In genomic region chr7:15954978-15955443, GRCm38 (mm10) we compare ENCODE assay signal across 8 mouse cellular contexts. TPM values are rescaled to one million over a fixed set of nuclear protein-coding genes. Genes with fewer than 3 reads are reported as not detected.
DNase-seq lines count a peak whose midpoint lies in the region; ATAC-seq and TF ChIP-seq lines count a peak whose summit lies in the region.

No protein-coding gene starts in this region.

- no peaks in the 10 kb centered on the region for H3K36me3 ChIP-seq in kidney, adult 2 months (ENCODE audit: control insufficient read depth, insufficient read depth, low read length)
- H3K36me3 ChIP-seq in lung, embryonic 15.5 days: peaks cover 86% of the 10 kb centered on the region

- no peaks in the 10 kb centered on the region for H3K4me1 ChIP-seq in kidney, adult 2 months (ENCODE audit: control insufficient read depth, insufficient read depth, low read length)
- H3K4me1 ChIP-seq in lung, embryonic 15.5 days: peaks cover 21% of the 10 kb centered on the region

- TF ChIP-seq POLR2A in kidney, adult 2 months (IDR thresholded peaks at IDR 0.05; ENCODE audit: low read depth, low read length): no peak

- 0 out of 2 replicates have a peak overlapping the region, but pooled peaks have one; percentile 27 for H3K9ac ChIP-seq in lung, embryonic 15.5 days

- H3K27ac ChIP-seq in kidney, adult 2 months (ENCODE audit: insufficient read depth, low read depth, low read length): peak overlapping the region; percentile 43
- H3K27ac ChIP-seq in lung, embryonic 15.5 days: peak overlapping the region; percentile 92

- 13% methylated on average over 21 of the region's 21 CpGs for WGBS in kidney, adult 2 months
- 18% methylated on average over 21 of the region's 21 CpGs for WGBS in lung, embryonic 15.5 days

- no peaks in the 10 kb centered on the region for H3K9me3 ChIP-seq in lung, embryonic 15.5 days

- peak; percentile 53 for DNase-seq in urinary bladder, postnatal 14 days (ENCODE audit: low spot score)
- no peak for DNase-seq in urinary bladder, adult 2 months (ENCODE audit: low spot score)
- DNase-seq in heart, adult 9 months (ENCODE audit: low spot score in 2 of 2): peak; percentile 86 to 92
- DNase-seq in kidney, adult 2 months: peak; percentile 78
- peak; percentile 81 for DNase-seq in retina, postnatal 1 day
- DNase-seq in urinary bladder, postnatal 10 days (ENCODE audit: low spot score): no peak
- no peak for DNase-seq in ovary, postnatal 10 days (ENCODE audit: low spot score)

- H3K27me3 ChIP-seq in kidney, adult 2 months (replicated peaks; ENCODE audit: control insufficient read depth, insufficient read depth, low read length): no peaks in the 10 kb centered on the region
- no peaks in the 10 kb centered on the region for H3K27me3 ChIP-seq in lung, embryonic 15.5 days

- no peak overlapping the region for H3K4me3 ChIP-seq in kidney, adult 2 months (ENCODE audit: insufficient read depth, low read depth, low read length)
- H3K4me3 ChIP-seq in lung, embryonic 15.5 days: peak overlapping the region; percentile 22; the same call in 1 of the 2 replicates

- peak overlapping the region; percentile 45 for H3K4me2 ChIP-seq in lung, embryonic 15.5 days

- peak; percentile 58 for ATAC-seq in lung, embryonic 15.5 days (ENCODE audit: borderline replicate concordance, extremely low read depth, low FRiP score, low TSS enrichment)

- TF ChIP-seq CTCF in kidney, adult 2 months (conservative IDR thresholded peaks at IDR 0.05; ENCODE audit: insufficient read depth, insufficient read length, low read depth, low read length): no peak

RNA-seq across cellular contexts. Expression of gene Nop53, which starts 9.1 kb away (rescaled TPM):
- 161 and 200 TPM in 2 replicates for polyA plus RNA-seq in urinary bladder, adult 2 months (2012; rRNA removed)
- polyA plus RNA-seq in kidney, adult 2 months (2012; rRNA removed): 87.9 and 88.9 TPM in 2 replicates
- polyA plus RNA-seq in lung, embryonic 15.5 days (2015; fragmentation: Nextera tagmentation; extraction: Ambion mirVana): 188 and 189 TPM in 2 replicates

RNA-seq across cellular contexts. Expression of gene Ehd2, which starts 12.4 kb away (rescaled TPM):
- 75.8 and 96.6 TPM in 2 replicates for polyA plus RNA-seq in urinary bladder, adult 2 months (2012; rRNA removed)
- 30.2 and 33.7 TPM in 2 replicates for polyA plus RNA-seq in kidney, adult 2 months (2012; rRNA removed)
- polyA plus RNA-seq in lung, embryonic 15.5 days (2015; fragmentation: Nextera tagmentation; extraction: Ambion mirVana): 82.9 and 89.9 TPM in 2 replicates

RNA-seq across cellular contexts. Expression of gene Selenow, which starts 32.8 kb away (rescaled TPM):
- polyA plus RNA-seq in urinary bladder, adult 2 months (2012; rRNA removed): 482 and 493 TPM in 2 replicates
- polyA plus RNA-seq in kidney, adult 2 months (2012; rRNA removed): 236 and 288 TPM in 2 replicates
- polyA plus RNA-seq in lung, embryonic 15.5 days (2015; fragmentation: Nextera tagmentation; extraction: Ambion mirVana): 774 and 832 TPM in 2 replicates

Comparison
In these comparisons a context has a peak if more than half of its experiments do, and no peak if none do; other contexts are left out.
1. DNase-seq: peak in urinary bladder, postnatal 14 days (single experiment), heart, adult 9 months (2 of 2), kidney, adult 2 months (single experiment) and retina, postnatal 1 day (single experiment); none in urinary bladder, adult 2 months (single experiment), urinary bladder, postnatal 10 days (single experiment) and ovary, postnatal 10 days (single experiment).